Mouse (Mus musculus): ENCODE data around the gene Mafk. TPM values are rescaled to one million over a fixed set of nuclear protein-coding genes. Genes with fewer than 3 reads are reported as not detected.

The Mafk gene
- polyA plus RNA-seq, 1 experiment, result 43.9 TPM

GRCm38 (mm10) chr5:139827593-139827992 lies 36.3 kb downstream of the Mafk start:
- Histone ChIP-seq H3K4me3 (ENCODE audit: control insufficient read depth, insufficient read depth, low read length) (no peak overlapping the region), H3K27ac (ENCODE audit: control insufficient read depth, insufficient read depth, low read length) (no peak overlapping the region), H3K4me1 (replicated peaks; ENCODE audit: control insufficient read depth, insufficient read depth, low read length) (peaks cover 16% of the 10 kb centered on the region), H3K27me3 (ENCODE audit: control insufficient read depth, insufficient read depth, low read length) (no peaks in the 10 kb centered on the region), H3K36me3 (ENCODE audit: control insufficient read depth, insufficient read depth, low read length) (0 out of 2 replicates have a peak, but pooled peaks cover 3% of the 10 kb centered on the region)
- no peak for TF ChIP-seq CTCF (IDR thresholded peaks at IDR 0.05; ENCODE audit: borderline replicate concordance, control insufficient read depth, extremely low read depth, insufficient read depth, low read length, poor library complexity)
- no peak for TF ChIP-seq POLR2A (IDR thresholded peaks at IDR 0.05; ENCODE audit: control insufficient read depth, extremely low read depth, insufficient read depth, low read length, poor library complexity)
- DNase-seq, result no peak
- 100% methylated on average over 1 of the region's 1 CpGs for WGBS

DNA sequence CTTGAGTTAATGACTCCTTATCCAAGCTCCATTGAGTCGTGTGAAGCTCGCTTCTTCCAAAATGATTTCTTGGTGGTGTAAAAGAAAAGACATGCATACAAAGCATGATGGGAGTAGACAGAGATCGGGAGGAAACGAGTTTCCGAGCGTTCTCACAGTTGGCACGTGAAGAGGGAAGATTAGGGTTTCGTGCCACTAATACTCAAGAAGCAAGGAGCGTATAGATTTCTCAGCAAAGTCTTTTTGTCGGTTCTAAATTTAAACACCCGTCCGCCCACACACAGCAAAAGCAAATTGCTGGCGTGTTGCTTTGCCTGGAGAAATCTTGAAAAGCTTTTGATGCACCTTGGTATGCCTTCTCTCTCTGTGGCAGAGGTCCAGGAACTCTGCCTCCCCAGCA lies 38.1 kb downstream of the Mafk start:
- Histone ChIP-seq H3K4me3 (ENCODE audit: control insufficient read depth, insufficient read depth, low read length) (no peak overlapping the region), H3K4me1 (replicated peaks; ENCODE audit: control insufficient read depth, insufficient read depth, low read length) (peaks cover 16% of the 10 kb centered on the region), H3K27ac (ENCODE audit: control insufficient read depth, insufficient read depth, low read length) (no peak overlapping the region), H3K27me3 (ENCODE audit: control insufficient read depth, insufficient read depth, low read length) (no peaks in the 10 kb centered on the region), H3K36me3 (ENCODE audit: control insufficient read depth, insufficient read depth, low read length) (no peaks in the 10 kb centered on the region)
- 79% methylated on average over 13 of the region's 13 CpGs for WGBS
- TF ChIP-seq CTCF (IDR thresholded peaks at IDR 0.05; ENCODE audit: borderline replicate concordance, control insufficient read depth, extremely low read depth, insufficient read depth, low read length, poor library complexity), result no peak
- no peak for TF ChIP-seq POLR2A (IDR thresholded peaks at IDR 0.05; ENCODE audit: control insufficient read depth, extremely low read depth, insufficient read depth, low read length, poor library complexity)
- DNase-seq, result no peak

GRCm38 (mm10) chr5:139830734-139831133 lies 39.4 kb downstream of the Mafk start:
- no peak overlapping the region for H3K27ac ChIP-seq (ENCODE audit: control insufficient read depth, insufficient read depth, low read length)
- no peak overlapping the region for H3K4me3 ChIP-seq (ENCODE audit: control insufficient read depth, insufficient read depth, low read length)
- WGBS, result 44% methylated on average over 3 of the region's 3 CpGs
- H3K4me1 ChIP-seq (replicated peaks; ENCODE audit: control insufficient read depth, insufficient read depth, low read length), result peaks cover 15% of the 10 kb centered on the region
- TF ChIP-seq CTCF (IDR thresholded peaks at IDR 0.05; ENCODE audit: borderline replicate concordance, control insufficient read depth, extremely low read depth, insufficient read depth, low read length, poor library complexity), result no peak
- TF ChIP-seq POLR2A (IDR thresholded peaks at IDR 0.05; ENCODE audit: control insufficient read depth, extremely low read depth, insufficient read depth, low read length, poor library complexity), result no peak
- no peaks in the 10 kb centered on the region for H3K27me3 ChIP-seq (ENCODE audit: control insufficient read depth, insufficient read depth, low read length)
- no peaks in the 10 kb centered on the region for H3K36me3 ChIP-seq (ENCODE audit: control insufficient read depth, insufficient read depth, low read length)
- DNase-seq, result peak; percentile 47

DNA sequence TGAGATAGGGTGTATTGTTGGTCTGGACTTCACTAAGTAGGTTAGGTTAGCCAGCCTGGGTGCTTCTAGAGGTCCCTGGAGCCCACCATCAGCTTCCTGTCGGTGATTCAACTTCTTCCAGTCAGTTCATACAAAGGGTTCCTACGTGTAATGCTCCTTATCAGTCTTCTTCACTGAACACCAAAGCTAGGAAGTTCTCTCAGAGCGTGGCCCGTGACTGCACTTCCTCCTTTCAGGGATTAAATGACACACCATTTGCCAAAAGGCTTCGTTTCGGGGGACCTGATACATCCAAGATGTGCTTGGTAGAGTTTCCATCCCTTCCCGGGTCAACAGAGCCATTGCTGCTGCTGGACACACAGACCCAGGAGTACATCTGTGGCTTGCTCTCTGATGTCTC lies 40.8 kb downstream of the Mafk start:
- no peak overlapping the region for H3K27ac ChIP-seq (ENCODE audit: control insufficient read depth, insufficient read depth, low read length)
- DNase-seq, result no peak
- H3K27me3 ChIP-seq (ENCODE audit: control insufficient read depth, insufficient read depth, low read length), result no peaks in the 10 kb centered on the region
- 39% methylated on average over 7 of the region's 7 CpGs for WGBS
- no peak overlapping the region for H3K4me3 ChIP-seq (ENCODE audit: control insufficient read depth, insufficient read depth, low read length)
- no peak for TF ChIP-seq POLR2A (IDR thresholded peaks at IDR 0.05; ENCODE audit: control insufficient read depth, extremely low read depth, insufficient read depth, low read length, poor library complexity)
- peaks cover 8% of the 10 kb centered on the region for H3K4me1 ChIP-seq (replicated peaks; ENCODE audit: control insufficient read depth, insufficient read depth, low read length)
- no peaks in the 10 kb centered on the region for H3K36me3 ChIP-seq (ENCODE audit: control insufficient read depth, insufficient read depth, low read length)

- WGBS, result 88% methylated on average over 7 of the region's 7 CpGs
- no peaks in the 10 kb centered on the region for H3K36me3 ChIP-seq (ENCODE audit: control insufficient read depth, insufficient read depth, low read length)
- no peak overlapping the region for H3K27ac ChIP-seq (ENCODE audit: control insufficient read depth, insufficient read depth, low read length)
- no peaks in the 10 kb centered on the region for H3K27me3 ChIP-seq (ENCODE audit: control insufficient read depth, insufficient read depth, low read length)
- no peak overlapping the region for H3K4me3 ChIP-seq (ENCODE audit: control insufficient read depth, insufficient read depth, low read length)
- TF ChIP-seq CTCF (IDR thresholded peaks at IDR 0.05; ENCODE audit: borderline replicate concordance, control insufficient read depth, extremely low read depth, insufficient read depth, low read length, poor library complexity) (no peak), POLR2A (IDR thresholded peaks at IDR 0.05; ENCODE audit: control insufficient read depth, extremely low read depth, insufficient read depth, low read length, poor library complexity) (no peak)
- no peak for DNase-seq
- peaks cover 6% of the 10 kb centered on the region for H3K4me1 ChIP-seq (replicated peaks; ENCODE audit: control insufficient read depth, insufficient read depth, low read length)
Observed at GRCm38 (mm10) chr5:139835706-139836105, 44.4 kb downstream of the Mafk start.

- Histone ChIP-seq H3K4me1 (replicated peaks; ENCODE audit: control insufficient read depth, insufficient read depth, low read length) (peaks cover 12% of the 10 kb centered on the region), H3K4me3 (ENCODE audit: control insufficient read depth, insufficient read depth, low read length) (no peak overlapping the region), H3K27me3 (ENCODE audit: control insufficient read depth, insufficient read depth, low read length) (no peaks in the 10 kb centered on the region), H3K36me3 (ENCODE audit: control insufficient read depth, insufficient read depth, low read length) (no peaks in the 10 kb centered on the region), H3K27ac (ENCODE audit: control insufficient read depth, insufficient read depth, low read length) (no peak overlapping the region)
- 31% methylated on average over 2 of the region's 2 CpGs for WGBS
- peak; percentile 72 for DNase-seq
- TF ChIP-seq CTCF (IDR thresholded peaks at IDR 0.05; ENCODE audit: borderline replicate concordance, control insufficient read depth, extremely low read depth, insufficient read depth, low read length, poor library complexity), result no peak
- no peak for TF ChIP-seq POLR2A (IDR thresholded peaks at IDR 0.05; ENCODE audit: control insufficient read depth, extremely low read depth, insufficient read depth, low read length, poor library complexity)
Observed at GRCm38 (mm10) chr5:139838476-139838892, 47.2 kb downstream of the Mafk start.

DNA sequence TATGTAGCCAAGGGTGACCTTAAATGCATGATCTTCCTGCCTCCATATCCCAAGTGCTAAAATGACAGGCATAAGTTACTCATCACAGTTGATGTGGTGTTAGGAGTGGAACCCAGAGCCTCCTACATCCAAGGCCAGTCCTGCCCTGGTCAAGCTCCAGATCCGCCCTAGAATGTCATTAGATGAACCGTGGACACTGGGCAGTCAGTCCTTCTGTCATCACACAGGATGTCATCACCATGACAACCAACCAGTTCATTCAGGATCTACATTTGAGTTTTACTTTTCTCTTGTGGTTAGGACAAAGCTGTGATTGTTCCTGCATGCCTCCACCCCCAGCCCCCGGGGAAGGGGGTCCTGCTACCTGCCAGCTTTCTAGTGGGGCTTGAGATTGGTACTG lies 47.8 kb downstream of the Mafk start:
- no peak for TF ChIP-seq CTCF (IDR thresholded peaks at IDR 0.05; ENCODE audit: borderline replicate concordance, control insufficient read depth, extremely low read depth, insufficient read depth, low read length, poor library complexity)
- no peak for TF ChIP-seq POLR2A (IDR thresholded peaks at IDR 0.05; ENCODE audit: control insufficient read depth, extremely low read depth, insufficient read depth, low read length, poor library complexity)
- Histone ChIP-seq H3K36me3 (ENCODE audit: control insufficient read depth, insufficient read depth, low read length) (no peaks in the 10 kb centered on the region), H3K4me1 (replicated peaks; ENCODE audit: control insufficient read depth, insufficient read depth, low read length) (peaks cover 12% of the 10 kb centered on the region), H3K27ac (ENCODE audit: control insufficient read depth, insufficient read depth, low read length) (no peak overlapping the region), H3K4me3 (ENCODE audit: control insufficient read depth, insufficient read depth, low read length) (no peak overlapping the region), H3K27me3 (ENCODE audit: control insufficient read depth, insufficient read depth, low read length) (no peaks in the 10 kb centered on the region)
- DNase-seq, result no peak
- WGBS, result 36% methylated on average over 3 of the region's 3 CpGs

Data from thymus, adult 2 months (tissue).